Mouse (Mus musculus): ENCODE measurements around the gene Tiam1. TPM values are rescaled to one million over a fixed set of nuclear protein-coding genes. Genes with fewer than 3 reads are reported as not detected.
A peak's percentile ranks its signal among the peaks of the same experiment; 100 is the strongest.

The Tiam1 gene
- total RNA-seq, 2 experiments from 2014 or later = 6.4 to 7.1 TPM

DNA sequence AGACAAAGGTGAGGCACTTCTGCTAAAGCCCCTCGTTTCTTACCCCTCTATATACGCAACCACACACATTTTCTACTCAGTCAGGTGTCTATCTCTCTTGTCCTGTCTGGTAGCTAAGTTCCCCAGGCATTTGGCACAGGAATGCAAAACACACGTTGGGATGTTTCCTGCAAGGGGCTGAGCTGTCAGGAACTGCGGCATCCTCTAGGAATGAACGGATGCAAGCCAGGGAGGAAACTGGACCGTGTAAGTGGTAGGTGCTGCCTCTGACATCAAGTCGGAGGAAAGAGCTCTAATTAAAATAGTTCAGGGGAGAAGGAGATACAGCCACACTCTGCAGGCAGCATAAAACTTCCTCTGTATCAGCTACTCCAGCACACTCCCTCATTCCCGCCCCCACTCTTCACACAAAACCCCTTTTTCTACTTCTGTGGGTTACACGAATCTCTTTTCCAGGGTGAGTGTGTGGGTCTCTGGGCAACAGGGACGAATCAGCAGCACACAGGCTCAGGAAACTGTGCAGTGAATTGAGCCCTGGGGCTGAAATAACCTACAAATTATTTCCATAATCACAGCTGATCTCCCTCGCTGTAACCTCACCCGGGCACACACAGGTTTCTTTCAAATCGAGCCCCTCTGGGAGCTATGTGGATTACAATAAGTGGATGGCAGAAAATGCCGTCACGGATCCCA lies 269.4 kb downstream of the Tiam1 start:
- H3K27ac ChIP-seq = no peak overlapping the region
- intact Hi-C loops (cut with DNase I) = no loop called here
- H3K4me3 ChIP-seq = no peak overlapping the region
- no peak for TF ChIP-seq CTCF (IDR thresholded peaks at IDR 0.05)
- no peak for DNase-seq

DNA sequence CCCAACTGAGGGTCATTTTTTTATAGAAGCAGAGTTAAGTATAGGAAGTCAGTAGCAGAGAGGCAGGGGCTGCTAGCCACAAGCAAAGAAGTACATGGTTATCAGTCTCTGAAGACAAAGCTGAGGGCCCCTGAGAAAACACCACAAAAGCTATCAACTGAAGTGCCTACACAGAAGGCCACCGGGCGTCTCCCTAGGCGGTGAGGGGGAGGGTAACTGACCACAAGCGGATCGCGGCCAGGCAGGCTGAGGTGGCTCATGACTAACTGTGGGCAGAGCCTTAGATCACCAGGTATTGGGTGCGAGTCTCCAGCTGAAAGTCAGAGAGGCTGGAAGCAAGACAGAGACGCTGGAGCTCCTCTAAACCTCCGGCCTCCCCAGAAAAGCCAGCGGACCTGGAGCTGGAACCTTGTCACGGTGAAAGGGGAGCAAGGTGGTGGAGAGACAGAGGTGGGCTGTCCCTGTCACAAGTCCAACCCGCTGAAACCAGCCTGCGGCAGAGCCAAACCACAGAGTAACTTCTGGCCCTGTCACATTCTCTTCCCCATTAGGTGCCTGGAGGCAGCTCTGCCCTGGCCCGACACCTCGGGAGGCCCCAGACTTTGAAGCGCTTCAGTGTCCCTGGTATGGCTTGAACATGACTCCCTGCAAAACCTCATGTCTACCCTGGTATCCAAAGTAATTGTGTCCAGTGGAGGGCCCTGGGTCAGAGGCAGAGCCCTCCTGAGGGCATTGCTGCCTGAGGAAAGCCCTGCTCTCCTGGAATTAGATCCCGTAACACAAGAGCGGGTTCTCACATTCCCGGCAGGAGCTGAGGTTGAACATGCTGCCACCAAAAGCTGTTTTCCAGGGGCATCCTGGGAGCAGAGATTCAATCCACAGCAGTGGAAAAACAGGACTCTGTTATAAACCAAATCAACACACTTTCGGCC lies 271.3 kb downstream of the Tiam1 start:
- Histone ChIP-seq H3K27ac (no peak overlapping the region), H3K4me3 (no peak overlapping the region)
- DNase-seq = no peak
- TF ChIP-seq CTCF (IDR thresholded peaks at IDR 0.05) = no peak
- intact Hi-C loops (cut with DNase I) = no loop called here

DNA sequence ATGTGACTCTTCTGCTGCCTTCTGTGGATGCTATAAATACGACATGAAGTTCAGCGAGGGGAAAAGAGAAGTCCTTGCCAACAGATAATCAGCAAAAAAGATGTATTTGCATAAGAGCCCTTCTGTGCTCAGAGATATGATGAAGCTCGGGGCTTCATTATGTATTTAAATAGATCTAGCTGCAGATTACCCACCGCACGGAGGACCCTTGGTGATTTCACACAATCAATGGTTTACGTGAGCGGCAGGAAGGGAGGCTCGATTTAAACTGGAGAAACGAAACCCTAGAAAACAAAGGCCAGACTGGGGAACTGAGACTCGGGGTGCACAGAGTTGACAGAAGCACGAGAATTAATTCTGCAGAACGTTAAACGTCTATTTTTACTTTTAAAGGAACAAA lies 272.2 kb downstream of the Tiam1 start:
- Histone ChIP-seq H3K4me3 (no peak overlapping the region), H3K27ac (no peak overlapping the region)
- no peak for TF ChIP-seq CTCF (IDR thresholded peaks at IDR 0.05)
- intact Hi-C loops (cut with DNase I) = no loop called here
- DNase-seq = no peak

DNA sequence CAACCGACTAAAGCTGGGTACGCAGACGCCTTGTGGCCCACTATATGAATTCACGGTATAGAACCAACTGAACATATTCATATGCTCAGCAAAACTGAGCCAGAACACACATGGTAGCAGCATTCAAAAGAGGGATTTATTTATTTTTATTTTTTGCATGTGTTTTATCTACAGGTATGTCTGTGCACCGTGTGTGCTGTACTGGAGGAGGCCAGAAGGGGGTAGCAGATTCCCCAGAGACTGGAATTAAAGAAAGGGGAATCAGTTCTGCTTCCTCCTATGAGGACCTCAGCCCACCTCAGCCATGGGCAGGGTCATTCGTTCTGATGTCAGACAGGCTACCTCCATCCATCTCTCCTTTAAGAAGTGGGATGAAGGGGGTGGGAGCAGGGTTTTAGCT lies 273.5 kb downstream of the Tiam1 start:
- no peak for TF ChIP-seq CTCF (IDR thresholded peaks at IDR 0.05)
- intact Hi-C loops (cut with DNase I) = no loop called here
- no peak for DNase-seq
- H3K27ac ChIP-seq = no peak overlapping the region
- no peak overlapping the region for H3K4me3 ChIP-seq

DNA sequence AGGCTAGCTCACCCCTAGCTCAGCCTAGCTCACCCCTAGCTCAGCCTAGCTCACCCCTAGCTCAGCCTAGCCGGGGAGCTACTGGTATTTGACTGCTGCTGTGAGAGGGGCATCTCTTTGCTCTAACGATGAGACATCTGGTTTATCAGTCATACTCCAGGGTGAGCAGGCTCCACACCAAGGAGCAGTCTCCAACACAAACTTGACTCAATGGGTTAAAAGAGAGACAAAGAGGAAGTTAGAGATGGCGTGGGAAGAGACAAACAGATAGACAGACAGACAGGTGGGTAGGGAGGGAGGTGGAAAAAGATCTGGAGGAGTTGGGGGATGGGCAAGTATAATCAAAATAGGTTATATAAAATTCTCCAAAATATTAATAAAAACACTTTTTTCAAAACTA lies 275.1 kb downstream of the Tiam1 start:
- Histone ChIP-seq H3K4me3 (no peak overlapping the region), H3K27ac (no peak overlapping the region)
- intact Hi-C loops (cut with DNase I) = no loop called here
- TF ChIP-seq CTCF (IDR thresholded peaks at IDR 0.05) = no peak
- DNase-seq = no peak

DNA sequence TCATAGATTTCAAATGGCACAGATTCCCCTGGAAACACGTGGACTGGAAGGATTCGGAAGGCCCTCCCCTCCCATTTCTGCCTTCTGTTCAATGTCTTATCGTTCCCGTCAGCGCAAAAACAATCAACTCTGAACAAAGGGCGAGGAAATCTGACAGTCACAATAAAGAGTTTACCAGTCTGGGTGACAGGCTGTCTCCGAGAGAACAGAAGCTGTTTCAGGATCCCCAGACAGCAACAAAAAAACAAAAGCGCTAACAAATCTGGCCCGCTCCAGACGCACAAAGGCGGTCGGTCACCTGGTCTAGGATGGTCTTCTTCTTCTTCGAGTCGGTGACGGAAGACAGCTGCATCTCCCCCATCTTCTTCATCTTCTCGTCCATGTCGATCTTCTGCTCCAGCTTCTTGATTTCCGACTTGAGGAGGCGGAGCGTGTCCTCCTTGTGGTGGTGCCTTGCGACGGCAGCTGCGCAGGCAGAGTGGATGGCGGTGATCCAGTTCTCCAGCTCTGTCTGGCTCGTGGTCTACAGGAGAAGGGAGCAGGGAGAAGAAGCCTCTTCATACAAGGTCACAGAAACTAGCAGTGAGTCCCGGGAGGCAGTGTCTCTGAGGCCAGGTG lies 276.2 kb downstream of the Tiam1 start:
- intact Hi-C loops (cut with DNase I) = no loop called here
- no peak for DNase-seq
- no peak for TF ChIP-seq CTCF (IDR thresholded peaks at IDR 0.05)

DNA sequence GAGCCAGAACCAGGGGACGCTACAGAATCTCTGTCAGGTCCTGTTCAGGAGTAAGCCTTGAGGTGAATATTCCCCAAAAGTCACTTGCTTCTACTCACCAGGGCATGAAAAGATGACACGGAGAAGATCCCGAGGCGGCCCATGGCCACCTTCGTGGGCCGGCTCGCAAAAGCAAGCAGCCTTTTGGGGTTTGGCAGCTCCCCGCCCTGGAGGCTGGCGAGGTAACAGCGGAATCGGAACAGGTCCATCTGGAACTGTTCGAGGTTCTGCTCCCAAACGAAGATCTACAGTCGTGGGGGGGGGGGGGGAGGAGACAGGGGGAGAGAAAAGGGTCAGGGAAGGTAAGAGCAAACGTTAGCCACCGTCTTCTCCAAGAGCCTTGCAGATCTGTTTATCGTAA lies 278.4 kb downstream of the Tiam1 start:
- H3K4me3 ChIP-seq = no peak overlapping the region
- no peak for DNase-seq
- intact Hi-C loops (cut with DNase I) = no loop called here
- H3K27ac ChIP-seq = no peak overlapping the region
- TF ChIP-seq CTCF (IDR thresholded peaks at IDR 0.05) = no peak

More for the DNA sequence above, 276.2 kb downstream of the Tiam1 start:
- H3K27ac ChIP-seq = no peak overlapping the region
- no peak overlapping the region for H3K4me3 ChIP-seq

DNA sequence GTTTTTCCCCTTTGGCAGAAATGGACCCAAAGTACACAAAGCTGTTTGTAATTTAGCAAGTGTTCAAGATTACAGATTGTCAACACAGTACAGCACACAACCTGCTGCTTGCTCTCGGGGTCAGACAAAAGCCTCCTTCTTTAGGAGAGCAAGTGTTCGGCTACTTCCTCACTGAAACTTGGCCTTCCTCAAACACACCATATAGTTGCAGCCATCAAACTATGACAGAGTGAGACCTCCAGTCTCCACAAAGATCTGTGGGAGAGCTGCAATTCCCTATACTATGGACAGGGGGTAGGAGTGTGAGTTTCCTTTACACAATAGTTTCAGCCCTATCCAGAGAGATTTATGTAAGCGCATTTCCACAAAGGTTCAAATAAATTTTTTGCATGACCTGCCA lies 278.9 kb downstream of the Tiam1 start:
- intact Hi-C loops (cut with DNase I) = no loop called here
- Histone ChIP-seq H3K27ac (no peak overlapping the region), H3K4me3 (no peak overlapping the region)
- no peak for TF ChIP-seq CTCF (IDR thresholded peaks at IDR 0.05)
- DNase-seq = no peak

DNA sequence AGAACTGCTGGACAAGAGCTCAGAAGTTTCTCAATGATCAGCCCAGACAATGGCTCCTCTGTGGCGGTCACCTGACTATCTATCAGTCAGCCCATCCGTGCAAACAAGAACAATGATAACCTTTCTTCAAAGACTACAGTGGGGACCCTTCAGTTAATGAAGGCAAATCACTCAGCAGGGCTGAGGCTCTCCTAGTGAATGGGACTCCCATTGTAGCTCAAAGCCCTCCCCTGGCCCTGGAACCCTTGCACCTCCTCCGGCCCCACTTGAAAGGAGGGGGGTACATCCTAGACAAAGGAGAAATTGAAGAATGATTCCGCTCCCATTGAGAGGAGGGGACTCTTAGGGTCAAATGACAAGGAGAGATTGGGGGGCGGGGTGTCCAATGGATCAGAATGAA lies 280.3 kb downstream of the Tiam1 start:
- H3K27ac ChIP-seq = no peak overlapping the region
- TF ChIP-seq CTCF (IDR thresholded peaks at IDR 0.05) = no peak
- DNase-seq = no peak
- H3K4me3 ChIP-seq = no peak overlapping the region
- intact Hi-C loops (cut with DNase I) = no loop called here

DNA sequence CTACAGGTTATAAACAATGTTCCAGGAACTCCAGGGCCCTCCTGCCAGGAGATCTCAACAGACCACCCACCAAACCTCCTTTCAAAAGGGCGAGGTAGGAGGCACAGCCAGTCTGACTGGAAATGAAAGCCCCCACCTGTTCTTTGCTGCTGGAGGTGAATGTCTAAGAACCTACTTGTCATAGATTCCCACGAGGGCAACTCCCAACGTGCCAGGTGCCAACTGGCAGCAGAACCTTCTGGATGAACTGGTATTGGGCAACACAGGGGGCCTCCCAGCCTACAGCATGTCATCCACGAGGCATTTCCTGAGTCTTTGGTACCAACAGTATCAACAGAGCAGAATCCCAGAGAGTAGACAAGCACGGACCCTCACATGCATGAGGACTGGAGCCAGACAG lies 282.0 kb downstream of the Tiam1 start:
- intact Hi-C loops (cut with DNase I) = no loop called here
- no peak overlapping the region for H3K4me3 ChIP-seq
- H3K27ac ChIP-seq = no peak overlapping the region
- no peak for TF ChIP-seq CTCF (IDR thresholded peaks at IDR 0.05)
- DNase-seq = no peak

DNA sequence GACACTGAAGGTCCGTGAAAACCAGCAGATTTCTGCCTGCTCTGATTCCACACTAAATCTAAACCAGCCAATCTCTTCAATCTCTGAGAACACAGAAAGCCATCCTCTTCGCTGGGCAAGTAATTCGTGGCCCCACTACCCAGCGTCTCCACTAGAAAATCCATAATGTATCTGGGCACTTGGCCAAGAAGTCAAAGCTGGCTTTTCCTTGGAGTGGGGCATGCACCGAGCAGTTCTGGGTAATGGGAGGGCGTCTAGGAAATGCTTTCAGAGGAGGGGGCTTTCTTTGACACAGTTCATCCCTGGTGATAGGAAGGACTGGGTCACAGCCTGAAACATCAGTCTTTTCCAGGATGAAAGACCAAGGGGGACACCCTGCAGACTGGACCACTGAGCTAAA lies 282.9 kb downstream of the Tiam1 start:
- intact Hi-C loops (cut with DNase I) = no loop called here
- Histone ChIP-seq H3K4me3 (no peak overlapping the region), H3K27ac (no peak overlapping the region)
- no peak for TF ChIP-seq CTCF (IDR thresholded peaks at IDR 0.05)
- DNase-seq = no peak

DNA sequence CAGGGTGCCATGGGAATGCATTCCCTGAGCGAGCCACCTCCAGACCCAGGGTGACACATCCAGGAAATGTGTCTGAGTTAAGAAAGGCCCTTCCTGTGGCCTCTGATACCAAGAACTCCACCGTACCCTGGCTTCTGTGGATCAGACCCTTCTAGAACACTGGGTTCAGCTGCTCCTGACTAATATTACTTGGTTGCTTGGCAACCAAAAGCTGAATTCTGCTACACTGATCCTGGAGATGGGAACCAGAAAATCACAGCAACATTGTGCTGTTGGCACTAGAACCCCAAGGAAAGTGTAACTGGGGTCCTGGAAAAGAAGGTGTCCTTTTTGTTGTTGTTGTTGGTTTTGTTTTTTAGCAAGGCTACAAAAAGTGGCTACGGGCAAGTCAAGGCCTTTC lies 285.9 kb downstream of the Tiam1 start:
- Histone ChIP-seq H3K27ac (no peak overlapping the region), H3K4me3 (no peak overlapping the region)
- TF ChIP-seq CTCF (IDR thresholded peaks at IDR 0.05) = no peak
- intact Hi-C loops (cut with DNase I) = no loop called here
- DNase-seq = no peak

DNA sequence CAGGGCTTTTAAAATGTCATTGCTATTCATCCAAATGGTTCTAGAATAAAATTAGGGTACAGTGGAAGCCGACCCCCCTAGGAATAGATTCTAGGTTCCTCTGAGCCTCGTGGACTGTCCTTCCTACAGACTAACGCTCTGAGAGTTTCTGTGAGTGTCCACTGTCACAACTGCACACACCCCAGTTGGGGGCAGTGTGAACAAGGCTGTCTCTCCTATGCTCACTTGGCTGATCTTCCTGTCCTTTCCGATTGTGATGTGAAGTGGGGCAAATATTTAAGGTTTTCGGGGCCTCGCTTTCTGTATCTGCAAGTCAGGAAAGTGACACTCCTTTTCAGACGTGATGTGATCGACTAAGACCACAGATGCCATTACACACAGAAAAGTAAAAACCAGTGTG lies 288.8 kb downstream of the Tiam1 start:
- no peak for DNase-seq
- TF ChIP-seq CTCF (IDR thresholded peaks at IDR 0.05) = peak; percentile 37; the same call in 1 of the 2 replicates
- Histone ChIP-seq H3K4me3 (no peak overlapping the region), H3K27ac (no peak overlapping the region)
- intact Hi-C loops (cut with DNase I) = loop anchor here (5.0 kb wide), 1 partner anchor 43 kb away; no protein-coding TSS in a partner anchor

Data from gastrocnemius, adult 2 months (tissue).